Mouse (Mus musculus) midbrain, embryonic 13.5 days (tissue): ENCODE results near the gene Dgkq. TPM values are rescaled to one million over a fixed set of nuclear protein-coding genes. Genes with fewer than 3 reads are reported as not detected.

Experiments
- ATAC-seq: fragments of 200-750 bp; cut with Nextera tagmentation; 2 replicates; pipeline ENCODE4 v1.8.0; 2017; ENCODE audit warnings: mild to moderate bottlenecking, moderate TSS enrichment, moderate library complexity
- H3K27ac ChIP-seq: fragments of 300-500 bp; sonication (generic); 2 replicates; pipeline ENCODE4 v1.5.1; 2015; ENCODE audit warnings: inconsistent platforms, mild to moderate bottlenecking, moderate library complexity
- H3K27me3 ChIP-seq: fragments of 300-500 bp; sonication (generic); 2 replicates; pipeline ENCODE4 v1.6.1; 2015; ENCODE audit warnings: mild to moderate bottlenecking, inconsistent platforms
- H3K36me3 ChIP-seq: fragments of 300-500 bp; sonication (generic); 2 replicates; pipeline ENCODE4 v1.6.1; 2015; ENCODE audit warnings: mild to moderate bottlenecking, inconsistent platforms
- H3K4me1 ChIP-seq: fragments of 300-500 bp; sonication (generic); replicated peaks from 2 replicates; pipeline ENCODE4 v1.6.1; 2015; ENCODE audit warnings: inconsistent platforms
- H3K4me2 ChIP-seq: fragments of 300-500 bp; sonication (generic); replicated peaks from 2 replicates; pipeline ENCODE4 v1.6.1; 2015; ENCODE audit warnings: moderate library complexity, mild to moderate bottlenecking, inconsistent platforms
- H3K4me3 ChIP-seq: fragments of 300-500 bp; sonication (generic); replicated peaks from 2 replicates; pipeline ENCODE4 v1.5.1; 2015; ENCODE audit warnings: mild to moderate bottlenecking, inconsistent platforms
- H3K9ac ChIP-seq: fragments of 300-500 bp; sonication (generic); replicated peaks from 2 replicates; pipeline ENCODE4 v1.6.1; 2015; ENCODE audit warnings: mild to moderate bottlenecking, inconsistent platforms
- H3K9me3 ChIP-seq: fragments of 300-500 bp; sonication (generic); 2 replicates; pipeline ENCODE4 v1.6.1; 2016; ENCODE audit warnings: mild to moderate bottlenecking, inconsistent platforms
- WGBS: fragments of 180-500 bp; shearing (Covaris S2); methylation state at CpG from one replicate; pipeline ENCODE4 v1.1.7; 2015; 5-methylcytosine and 5-hydroxymethylcytosine counted together
- polyA plus RNA-seq: library from polyadenylated mRNA; unstranded; fragments of >200 nt; fragmentation: Nextera tagmentation; extraction: Ambion mirVana; gene quantifications from 2 replicates; pipeline ENCODE4 v1.2.1, GENCODE M21; 2015

Dgkq gene
- 23.7 and 26.6 TPM in 2 replicates for polyA plus RNA-seq

DNA sequence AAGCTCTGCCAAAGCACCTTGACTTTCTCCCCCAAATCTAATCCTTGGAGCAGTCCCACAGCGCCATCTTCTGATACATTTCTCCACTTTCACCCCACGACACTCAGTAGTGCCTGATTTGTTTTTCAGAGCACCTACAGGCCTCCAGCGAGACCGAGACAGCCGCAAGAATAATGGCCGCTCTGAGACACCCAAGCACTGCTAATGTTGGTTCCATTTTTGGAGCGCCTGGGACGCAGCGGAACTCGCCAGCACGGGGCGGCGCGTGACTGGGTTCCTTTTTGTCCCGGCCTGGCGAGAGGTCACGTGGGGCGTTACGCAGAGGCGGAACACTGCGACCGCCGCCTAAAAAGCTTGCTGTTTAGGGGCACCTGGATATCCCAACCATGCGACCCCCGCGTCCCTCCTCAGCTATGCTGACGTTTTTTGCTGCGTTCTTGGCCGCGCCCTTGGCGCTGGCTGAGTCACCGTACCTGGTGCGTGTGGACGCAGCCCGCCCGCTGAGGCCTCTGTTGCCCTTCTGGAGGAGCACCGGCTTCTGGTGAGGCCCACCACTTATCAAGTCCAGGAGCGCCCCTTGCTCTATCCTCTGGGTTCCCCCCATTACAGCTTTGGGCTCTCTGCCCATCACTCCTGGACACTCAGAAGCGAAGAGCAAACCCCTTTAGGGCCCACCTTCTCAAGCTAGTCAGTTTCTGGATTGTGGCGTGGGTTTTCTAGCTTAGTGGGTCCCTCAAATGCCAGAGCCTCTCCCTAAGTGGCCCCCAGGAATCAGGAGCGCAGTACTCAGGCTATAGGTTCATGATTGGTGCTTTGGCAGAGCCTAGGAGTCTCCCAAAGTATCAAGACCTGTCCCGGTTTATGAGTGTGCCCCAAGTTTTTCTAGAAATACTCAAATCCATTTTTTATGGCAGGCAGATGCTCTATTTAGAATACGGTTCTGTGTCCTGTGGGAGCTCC is at the start of gene Dgkq:
TSS of gene Dgkq (minus strand) at position 696 of the 960 bp plus-strand sequence.
- H3K4me3 ChIP-seq = peak within 1 kb of the TSS; percentile 51
- peaks cover 22% of the 10 kb centered on the region for H3K4me1 ChIP-seq
- no peaks in the 10 kb centered on the region for H3K9me3 ChIP-seq
- H3K9ac ChIP-seq = peak within 1 kb of the TSS; percentile 77
- peaks cover 29% of the 10 kb centered on the region for H3K36me3 ChIP-seq
- H3K27me3 ChIP-seq = no peaks in the 10 kb centered on the region
- 7% methylated on average over 43 of the region's 43 CpGs for WGBS
- peak; percentile 81 for ATAC-seq
- peak within 1 kb of the TSS; percentile 85 for H3K27ac ChIP-seq
- H3K4me2 ChIP-seq = peak within 1 kb of the TSS; percentile 66

DNA sequence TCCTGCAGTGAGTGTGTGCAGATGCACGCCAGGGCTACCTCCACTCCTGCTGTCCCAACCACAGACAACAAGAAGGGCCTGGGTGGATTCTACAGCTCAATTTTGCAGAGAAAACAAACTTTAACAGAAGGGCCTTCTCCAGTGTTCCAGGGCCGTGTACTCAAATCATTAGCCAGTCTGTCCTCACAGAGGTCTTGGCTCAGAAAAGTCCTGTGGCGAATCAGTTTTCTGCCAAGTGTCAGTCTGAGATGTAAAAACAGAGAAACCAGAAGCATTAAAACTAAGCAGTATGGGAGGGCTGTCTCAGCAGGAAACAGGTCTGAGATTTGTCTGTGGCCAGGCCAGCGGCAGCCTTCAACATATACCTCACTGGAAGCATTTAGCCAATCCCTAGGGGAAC is 48.6 kb upstream of the Dgkq start:
- no peaks in the 10 kb centered on the region for H3K9me3 ChIP-seq
- 37% methylated on average over 4 of the region's 4 CpGs for WGBS
- no peak overlapping the region for H3K4me3 ChIP-seq
- H3K27me3 ChIP-seq = no peaks in the 10 kb centered on the region
- no peaks in the 10 kb centered on the region for H3K36me3 ChIP-seq
- no peak for ATAC-seq
- no peak overlapping the region for H3K4me2 ChIP-seq
- no peak overlapping the region for H3K9ac ChIP-seq
- no peak overlapping the region for H3K27ac ChIP-seq
- H3K4me1 ChIP-seq = peaks cover 6% of the 10 kb centered on the region; the same call in 1 of the 2 replicates

DNA sequence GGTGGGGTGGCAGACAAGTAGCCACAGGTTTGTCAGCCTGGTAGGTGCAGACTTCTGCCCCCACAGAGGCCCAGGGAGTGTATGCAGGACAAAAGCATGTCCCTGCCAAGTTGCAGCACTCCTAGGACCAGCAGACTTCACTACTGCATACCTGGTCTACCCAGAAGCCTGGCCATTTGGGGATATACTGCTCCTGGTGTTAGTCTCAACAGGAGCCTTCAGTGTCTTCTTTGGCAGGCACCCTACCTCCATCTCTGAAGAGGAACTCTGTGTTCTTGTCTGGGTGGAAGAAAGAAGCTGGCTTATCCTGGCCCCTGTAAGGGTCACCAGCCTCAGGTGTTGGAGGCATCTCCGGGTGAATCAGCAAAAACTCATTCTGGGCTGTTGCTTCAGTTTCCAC is 46.5 kb upstream of the Dgkq start:
- H3K4me3 ChIP-seq = no peak overlapping the region
- ATAC-seq = no peak

DNA sequence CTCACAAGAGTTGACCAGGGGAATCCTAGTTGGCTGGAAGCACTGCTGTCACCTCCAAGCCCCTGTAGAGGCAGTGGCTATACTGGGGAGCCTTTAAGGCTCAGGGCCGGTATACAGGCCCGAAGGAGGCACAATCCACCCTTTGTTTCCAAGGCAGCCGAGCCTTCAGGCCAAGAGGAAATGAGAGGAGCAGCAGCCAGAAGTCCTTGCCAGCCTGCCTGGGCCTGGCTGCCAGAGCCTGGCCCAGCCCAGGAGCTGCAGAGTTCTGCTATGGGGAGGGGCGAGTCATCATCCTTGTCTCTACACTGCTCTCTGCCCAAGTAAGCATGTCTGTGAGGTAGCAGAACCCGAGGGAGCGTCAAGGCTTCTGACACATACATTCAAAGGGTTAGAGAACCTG is 44.7 kb upstream of the Dgkq start:
- Histone ChIP-seq H3K36me3 (no peaks in the 10 kb centered on the region), H3K4me3 (no peak overlapping the region), H3K27me3 (no peaks in the 10 kb centered on the region), H3K9ac (no peak overlapping the region), H3K27ac (no peak overlapping the region), H3K4me2 (no peak overlapping the region), H3K9me3 (no peaks in the 10 kb centered on the region), H3K4me1 (peaks cover 6% of the 10 kb centered on the region; the same call in 1 of the 2 replicates)
- ATAC-seq = no peak
- WGBS = 71% methylated on average over 6 of the region's 6 CpGs

More for the DNA sequence above, 46.5 kb upstream of the Dgkq start:
- no peak overlapping the region for H3K4me2 ChIP-seq
- no peaks in the 10 kb centered on the region for H3K36me3 ChIP-seq
- H3K4me1 ChIP-seq = peaks cover 6% of the 10 kb centered on the region; the same call in 1 of the 2 replicates
- no peaks in the 10 kb centered on the region for H3K27me3 ChIP-seq
- H3K27ac ChIP-seq = no peak overlapping the region
- no peaks in the 10 kb centered on the region for H3K9me3 ChIP-seq
- H3K9ac ChIP-seq = no peak overlapping the region
- 93% methylated on average over 1 of the region's 1 CpGs for WGBS

DNA sequence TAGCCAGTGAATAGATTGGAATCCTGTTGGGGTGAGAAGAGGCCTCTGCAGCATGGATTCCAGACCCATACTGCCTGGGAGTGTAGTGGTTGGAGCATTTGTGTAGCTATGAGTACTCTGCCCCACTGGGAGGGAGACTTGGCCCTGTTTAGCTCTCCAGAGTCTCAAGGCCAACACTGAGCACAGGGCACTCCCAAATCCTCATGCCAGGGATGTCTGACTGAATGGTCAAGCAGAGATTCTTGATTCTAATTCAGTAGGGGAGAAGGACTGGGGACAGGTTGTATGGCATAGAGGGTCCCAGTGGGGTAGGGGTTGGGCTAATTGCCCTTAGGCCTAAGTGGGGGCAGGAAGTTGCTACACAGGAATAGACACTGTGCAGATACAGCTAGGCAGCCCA is 44.2 kb upstream of the Dgkq start:
- Histone ChIP-seq H3K4me3 (no peak overlapping the region), H3K9ac (no peak overlapping the region), H3K36me3 (no peaks in the 10 kb centered on the region), H3K27me3 (no peaks in the 10 kb centered on the region), H3K9me3 (no peaks in the 10 kb centered on the region), H3K4me2 (no peak overlapping the region), H3K4me1 (peaks cover 6% of the 10 kb centered on the region; the same call in 1 of the 2 replicates), H3K27ac (no peak overlapping the region)
- ATAC-seq = no peak

DNA sequence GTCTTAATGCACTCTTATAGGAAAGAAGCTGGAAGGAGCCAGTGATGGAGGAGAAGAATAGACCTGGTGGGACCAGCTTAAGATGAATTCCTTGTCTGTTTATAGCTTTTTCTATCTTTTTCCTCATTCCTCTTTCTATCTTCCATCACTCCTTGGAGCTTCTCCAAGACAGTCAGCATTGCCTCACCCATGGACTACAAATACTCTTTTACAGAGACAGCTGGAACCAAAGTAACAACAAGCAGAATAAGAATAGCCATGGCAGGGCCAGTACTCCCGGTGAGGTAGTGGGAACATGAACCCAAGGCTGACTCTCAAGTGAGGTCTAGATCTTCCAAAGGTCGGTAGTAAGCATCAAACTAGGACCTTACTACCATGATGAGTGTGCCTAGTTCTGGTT is 43.6 kb upstream of the Dgkq start:
- Histone ChIP-seq H3K27ac (no peak overlapping the region), H3K4me3 (no peak overlapping the region), H3K36me3 (no peaks in the 10 kb centered on the region), H3K27me3 (no peaks in the 10 kb centered on the region), H3K9ac (no peak overlapping the region), H3K4me2 (no peak overlapping the region), H3K4me1 (peaks cover 6% of the 10 kb centered on the region; the same call in 1 of the 2 replicates), H3K9me3 (no peaks in the 10 kb centered on the region)
- ATAC-seq = no peak
- WGBS = 87% methylated on average over 2 of the region's 2 CpGs

DNA sequence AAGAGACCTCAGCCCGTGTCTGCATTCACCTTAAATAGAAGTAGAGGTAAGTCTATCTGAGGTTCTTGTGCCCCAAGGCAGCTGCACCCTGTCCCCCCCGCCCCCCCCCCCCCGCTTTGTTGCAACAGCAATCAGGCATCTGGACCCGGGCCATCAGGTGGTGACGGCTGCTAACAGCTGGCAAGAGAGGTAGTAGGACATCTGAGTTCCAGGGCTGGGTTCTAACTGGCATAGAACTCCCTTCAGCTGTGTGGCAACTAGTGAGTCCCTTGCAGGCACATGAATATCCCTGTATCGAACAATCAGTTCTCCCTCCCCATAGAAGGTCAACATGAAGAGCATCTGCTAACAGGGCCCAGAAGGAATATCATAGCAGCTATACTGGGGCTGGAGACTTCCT is 42.5 kb upstream of the Dgkq start:
- no peak for ATAC-seq

DNA sequence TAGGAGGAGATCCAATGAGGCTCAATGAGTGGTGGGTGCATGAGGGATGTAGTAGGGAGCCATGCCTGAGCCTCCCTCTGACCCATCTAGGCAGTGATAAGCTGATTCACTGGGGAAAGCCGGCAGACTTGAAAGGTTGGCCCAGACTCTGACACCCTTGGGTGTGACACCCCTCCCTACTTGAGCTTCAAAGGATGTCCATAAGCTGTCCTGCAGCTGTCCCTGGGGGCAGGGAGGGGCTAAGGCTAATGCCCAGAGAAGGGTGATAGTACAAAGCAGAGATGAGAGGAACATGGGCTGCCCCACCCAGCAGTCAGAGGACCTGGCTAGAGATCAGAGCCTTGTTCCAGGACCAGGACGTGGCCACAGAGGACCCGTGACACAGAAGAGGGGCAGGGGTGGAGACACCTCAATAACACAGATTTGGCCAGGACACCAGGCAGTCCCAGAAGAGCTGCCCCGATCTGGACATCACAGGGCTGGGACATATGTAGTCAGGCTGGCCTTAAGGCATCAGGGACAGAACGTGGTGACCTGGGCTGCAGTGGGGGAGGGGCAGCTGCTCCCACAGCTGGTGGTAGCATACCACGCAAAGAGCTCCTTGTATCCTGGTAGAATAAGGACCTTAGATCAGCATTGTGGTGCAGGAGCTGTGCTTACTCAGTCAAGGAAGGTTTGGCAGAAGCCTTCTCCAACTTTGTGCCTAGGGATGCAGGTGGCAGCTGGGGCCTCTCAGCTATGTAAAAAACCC is 39.7 kb upstream of the Dgkq start:
- no peak overlapping the region for H3K27ac ChIP-seq
- no peaks in the 10 kb centered on the region for H3K9me3 ChIP-seq
- H3K4me3 ChIP-seq = no peak overlapping the region
- ATAC-seq = 0 out of 2 replicates have a peak, but pooled peaks have one; percentile 40
- no peak overlapping the region for H3K9ac ChIP-seq
- no peak overlapping the region for H3K4me2 ChIP-seq
- H3K27me3 ChIP-seq = no peaks in the 10 kb centered on the region
- H3K4me1 ChIP-seq = no peaks in the 10 kb centered on the region
- H3K36me3 ChIP-seq = peaks cover 21% of the 10 kb centered on the region
- 70% methylated on average over 6 of the region's 6 CpGs for WGBS

More for the DNA sequence above, 42.5 kb upstream of the Dgkq start:
- no peak overlapping the region for H3K4me2 ChIP-seq
- H3K27ac ChIP-seq = no peak overlapping the region
- no peaks in the 10 kb centered on the region for H3K36me3 ChIP-seq
- H3K9ac ChIP-seq = no peak overlapping the region
- H3K27me3 ChIP-seq = no peaks in the 10 kb centered on the region
- no peak overlapping the region for H3K4me3 ChIP-seq
- no peaks in the 10 kb centered on the region for H3K4me1 ChIP-seq
- H3K9me3 ChIP-seq = no peaks in the 10 kb centered on the region
- WGBS = 85% methylated on average over 6 of the region's 6 CpGs

DNA sequence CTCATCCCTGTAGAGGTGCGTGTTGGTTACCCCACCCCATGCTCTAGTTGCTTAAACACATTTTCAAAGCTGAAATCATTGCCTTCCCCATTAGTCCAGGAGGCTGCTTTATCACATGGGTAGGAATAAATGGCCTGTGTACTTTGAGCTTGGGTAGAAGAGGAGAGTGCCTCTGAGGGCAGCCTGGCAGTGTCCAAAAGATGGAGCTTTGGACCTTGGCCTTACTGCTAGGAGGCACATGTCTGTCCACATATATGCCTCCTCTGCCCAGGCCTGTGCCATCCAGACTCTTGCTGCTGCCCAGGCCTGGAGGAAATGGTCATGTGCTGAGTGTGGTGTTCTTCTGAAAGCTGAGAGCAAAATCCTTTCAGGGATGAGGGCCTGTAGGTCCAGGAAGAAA is 38.9 kb upstream of the Dgkq start:
- Histone ChIP-seq H3K4me3 (no peak overlapping the region), H3K9ac (no peak overlapping the region), H3K27me3 (no peaks in the 10 kb centered on the region), H3K36me3 (peaks cover 21% of the 10 kb centered on the region), H3K4me2 (no peak overlapping the region), H3K27ac (no peak overlapping the region), H3K9me3 (no peaks in the 10 kb centered on the region), H3K4me1 (no peaks in the 10 kb centered on the region)
- ATAC-seq = no peak
- 100% methylated on average over 1 of the region's 1 CpGs for WGBS

DNA sequence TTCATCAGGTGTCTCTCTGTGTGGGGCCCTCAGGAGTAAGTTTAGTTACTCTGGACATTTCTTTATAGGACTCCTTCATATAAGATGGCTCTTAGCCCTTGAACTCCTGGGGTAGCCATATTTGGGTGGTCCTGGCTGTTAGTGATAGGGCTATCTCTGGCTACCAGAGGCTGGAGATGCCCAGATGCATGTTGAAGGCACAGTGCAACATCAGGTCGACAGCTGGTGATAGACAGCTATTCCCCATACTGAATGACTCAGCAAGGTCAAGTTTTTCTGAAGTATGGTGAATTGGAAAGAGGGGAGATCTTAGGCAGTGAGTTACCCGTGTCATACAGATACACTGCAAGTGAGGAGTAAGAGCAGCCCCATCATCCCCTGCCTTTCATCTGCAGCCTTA is 38.3 kb upstream of the Dgkq start:
- Histone ChIP-seq H3K9ac (no peak overlapping the region), H3K27ac (no peak overlapping the region), H3K4me2 (no peak overlapping the region), H3K4me1 (no peaks in the 10 kb centered on the region), H3K9me3 (no peaks in the 10 kb centered on the region), H3K4me3 (no peak overlapping the region), H3K27me3 (no peaks in the 10 kb centered on the region), H3K36me3 (peaks cover 25% of the 10 kb centered on the region)
- 84% methylated on average over 2 of the region's 2 CpGs for WGBS
- no peak for ATAC-seq

DNA sequence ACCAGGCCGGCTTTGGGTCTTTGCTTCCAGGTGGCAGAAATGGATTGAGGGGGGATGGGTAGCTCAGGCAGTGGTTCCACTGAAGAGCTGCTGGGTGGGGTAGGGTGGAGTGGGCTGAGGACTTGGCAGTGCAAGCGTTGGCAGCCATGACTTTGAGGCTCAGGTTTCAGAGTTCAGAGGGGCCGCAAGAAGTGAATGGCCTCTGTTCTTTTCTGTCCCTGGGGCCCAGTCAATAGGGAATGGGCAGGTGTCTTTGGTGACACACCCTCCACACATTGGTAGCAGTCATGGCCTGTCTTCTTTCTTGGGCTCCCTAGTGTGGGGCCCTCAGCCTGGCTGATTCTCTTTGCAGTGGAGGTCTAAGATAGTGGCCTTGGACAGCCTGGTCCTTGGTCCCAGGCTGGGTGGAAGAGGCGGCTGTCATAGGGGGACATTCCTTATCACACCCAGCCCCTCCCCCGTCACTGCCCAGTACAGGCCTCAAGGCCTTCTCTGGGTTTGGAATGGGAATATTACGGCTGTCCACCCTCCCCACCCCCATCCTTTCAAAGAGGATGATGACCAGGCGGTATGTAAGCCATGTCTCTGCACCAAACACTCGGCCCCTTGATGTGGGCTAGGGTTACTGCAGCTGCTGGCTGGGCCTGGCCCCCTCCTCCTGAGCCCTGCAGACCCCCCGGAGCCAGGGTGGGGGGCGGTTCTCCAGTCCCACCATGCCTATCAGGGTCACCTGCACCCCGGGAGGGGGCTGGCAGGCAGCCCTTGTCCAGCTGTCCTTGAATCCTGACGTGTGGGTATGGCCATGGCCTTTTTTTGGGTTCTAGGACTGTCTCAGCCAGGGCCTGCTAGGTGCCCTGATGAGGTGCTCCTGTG is 34.5 kb upstream of the Dgkq start:
- Histone ChIP-seq H3K4me3 (no peak overlapping the region), H3K4me1 (peaks cover 4% of the 10 kb centered on the region; the same call in 1 of the 2 replicates), H3K27ac (no peak overlapping the region), H3K9ac (no peak overlapping the region), H3K36me3 (peaks cover 25% of the 10 kb centered on the region), H3K27me3 (no peaks in the 10 kb centered on the region), H3K4me2 (no peak overlapping the region), H3K9me3 (no peaks in the 10 kb centered on the region)
- no peak for ATAC-seq
- WGBS = 89% methylated on average over 12 of the region's 12 CpGs
